Mouse (Mus musculus) spleen, adult 2 months (tissue): Measurements from ENCODE around the gene Tldc1.

Experiments used
- CTCF ChIP-seq: fragments of 200-500 bp; IDR thresholded peaks from 2 replicates; pipeline ENCODE4 v1.5.1; 2011; ENCODE audit warnings: mild to moderate bottlenecking, inconsistent platforms; ENCODE audit not compliant: insufficient read depth, insufficient read length, insufficient replicate concordance; ENCODE audit errors: extremely low read depth
- POLR2A ChIP-seq: fragments of 200-500 bp; IDR thresholded peaks from 2 replicates; pipeline ENCODE4 v1.6.1; 2011; ENCODE audit warnings: low read depth, low read length, inconsistent platforms

GRCm38 (mm10) chr8:119732072-119732471 lies 46.1 kb downstream of the Tldc1 start:
- no peak for TF ChIP-seq CTCF
- TF ChIP-seq POLR2A: no peak
